Mouse (Mus musculus) heart, postnatal 0 days (tissue): ENCODE data around the gene Gxylt2. TPM values are rescaled to one million over a fixed set of nuclear protein-coding genes. Genes with fewer than 3 reads are reported as not detected.

ENCODE experiments used
- ATAC-seq: fragments of 200-750 bp; cut with Nextera tagmentation; 2 replicates; pipeline ENCODE4 v1.8.0; 2017; ENCODE audit warnings: low read depth, moderate number of reproducible peaks, moderate library complexity; ENCODE audit not compliant: insufficient read depth
- DNase-seq: peaks from one replicate; pipeline ENCODE4 v3.0.0-alpha.2; 2016; ENCODE audit warnings: low spot score
- H3K27ac ChIP-seq: fragments of 300-500 bp; sonication (generic); 2 replicates; pipeline ENCODE4 v1.5.1; 2014; ENCODE audit warnings: low read depth, mild to moderate bottlenecking
- H3K27me3 ChIP-seq: fragments of 300-500 bp; sonication (generic); 2 replicates; pipeline ENCODE4 v1.6.1; 2014; ENCODE audit warnings: low read length, mixed read lengths; ENCODE audit not compliant: control insufficient read depth, insufficient read depth
- H3K36me3 ChIP-seq: fragments of 300-500 bp; sonication (generic); replicated peaks from 2 replicates; pipeline ENCODE4 v1.6.1; 2014; ENCODE audit warnings: low read length, mixed read lengths; ENCODE audit not compliant: control insufficient read depth, insufficient read depth
- H3K4me1 ChIP-seq: fragments of 300-500 bp; sonication (generic); 2 replicates; pipeline ENCODE4 v1.6.1; 2014; ENCODE audit warnings: antibody characterized with exemption; ENCODE audit not compliant: control insufficient read depth, insufficient read depth
- H3K4me2 ChIP-seq: fragments of 300-500 bp; sonication (generic); 2 replicates; pipeline ENCODE4 v1.6.1; 2014; ENCODE audit warnings: low read depth, mild to moderate bottlenecking, low read length, moderate library complexity
- H3K4me3 ChIP-seq: fragments of 300-500 bp; sonication (generic); 2 replicates; pipeline ENCODE4 v1.5.1; 2014; ENCODE audit warnings: low read depth, low read length
- H3K9ac ChIP-seq: fragments of 300-500 bp; sonication (generic); replicated peaks from 2 replicates; pipeline ENCODE4 v1.6.1; 2014; ENCODE audit warnings: low read depth, low read length, mixed read lengths
- H3K9me3 ChIP-seq: fragments of 300-500 bp; sonication (generic); replicated peaks from 2 replicates; pipeline ENCODE4 v1.6.1; 2016; ENCODE audit warnings: low read length; ENCODE audit not compliant: control insufficient read depth
- CTCF ChIP-seq: IDR thresholded peaks from 2 replicates; pipeline ENCODE4 v1.5.1; 2016; ENCODE audit warnings: antibody characterized with exemption, control low read depth, low read depth
- EP300 ChIP-seq: IDR thresholded peaks from 2 replicates; pipeline ENCODE4 v1.6.1; 2016; ENCODE audit warnings: antibody characterized with exemption, low read depth
- WGBS: fragments of 180-500 bp; shearing (Covaris S2); extraction: QIAGEN DNeasy Blood & Tissue Kit; methylation state at CpG from one replicate; pipeline ENCODE4 v1.1.7; 2014; 5-methylcytosine and 5-hydroxymethylcytosine counted together
- polyA plus RNA-seq: library from polyadenylated mRNA; unstranded; fragments of >200 nt; fragmentation: Nextera tagmentation; extraction: Ambion mirVana; gene quantifications from 2 replicates; pipeline ENCODE4 v1.2.1, GENCODE M21; 2015
- total RNA-seq: library from RNA; depleted of rRNA; stranded (reverse); fragments of >200 nt; gene quantifications from 2 replicates; pipeline ENCODE4 v1.2.3, GENCODE M21; 2014; ENCODE audit warnings: low replicate concordance

The Gxylt2 gene
- total and polyA plus RNA-seq, 2 experiments from 2014 or later = 2.4 to 4.8 TPM

DNA sequence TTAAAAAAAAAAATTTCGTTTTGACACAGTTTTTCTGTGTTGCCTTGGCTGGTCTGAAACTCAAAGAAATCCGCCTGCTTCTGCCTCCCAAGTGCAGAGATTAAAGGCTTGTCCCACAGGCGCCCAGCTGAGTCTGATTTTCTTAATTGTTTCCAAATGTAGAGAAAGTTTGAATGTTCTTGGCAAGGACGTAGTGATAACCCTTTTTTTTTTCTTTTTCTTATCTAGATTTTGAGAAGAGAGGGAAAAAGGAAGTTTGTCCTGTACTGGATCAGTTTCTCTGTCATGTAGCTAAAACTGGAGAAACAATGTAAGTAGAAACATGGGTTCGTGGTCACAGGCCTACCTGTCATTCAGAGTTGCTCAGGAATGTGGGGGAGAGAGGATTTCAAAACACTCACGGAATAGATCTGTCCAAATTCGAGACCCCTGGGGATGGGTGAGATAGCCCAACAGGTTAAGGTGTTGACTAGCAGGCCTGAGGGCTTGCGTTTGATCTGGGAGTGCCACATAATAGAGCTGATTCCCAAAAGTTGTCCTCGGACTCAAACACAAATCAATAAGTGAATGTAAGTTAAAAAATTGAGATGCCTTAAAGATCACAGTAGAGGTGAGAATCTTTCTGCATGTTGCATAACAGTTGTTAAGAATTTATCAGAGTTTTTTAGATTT lies 130.1 kb downstream of the Gxylt2 start:
- whole genome bisulfite sequencing = 27% methylated on average over 9 of the region's 9 CpGs

GRCm38 (mm10) chr6:100845058-100845457 lies 140.5 kb downstream of the Gxylt2 start:
- 90% methylated on average over 4 of the region's 4 CpGs for WGBS
- H3K27ac ChIP-seq = no peak overlapping the region
- H3K9ac ChIP-seq = no peak overlapping the region
- no peaks in the 10 kb centered on the region for H3K27me3 ChIP-seq
- H3K36me3 ChIP-seq = peaks cover 33% of the 10 kb centered on the region
- no peaks in the 10 kb centered on the region for H3K9me3 ChIP-seq
- no peak overlapping the region for H3K4me3 ChIP-seq
- no peak for DNase-seq
- TF ChIP-seq EP300 = no peak
- no peak for TF ChIP-seq CTCF
- no peak overlapping the region for H3K4me2 ChIP-seq
- peaks cover 6% of the 10 kb centered on the region; the same call in 1 of the 2 replicates for H3K4me1 ChIP-seq
- ATAC-seq = no peak

More for the DNA sequence above, 130.1 kb downstream of the Gxylt2 start:
- Histone ChIP-seq H3K4me2 (peak overlapping the region; percentile 78), H3K9ac (peak overlapping the region; percentile 92), H3K27me3 (no peaks in the 10 kb centered on the region), H3K4me3 (peak overlapping the region; percentile 96), H3K36me3 (peaks cover 31% of the 10 kb centered on the region), H3K4me1 (peaks cover 10% of the 10 kb centered on the region), H3K27ac (no peak overlapping the region), H3K9me3 (no peaks in the 10 kb centered on the region)
- DNase-seq (no peak), ATAC-seq (no peak)
- no peak for TF ChIP-seq CTCF
- no peak for TF ChIP-seq EP300

DNA sequence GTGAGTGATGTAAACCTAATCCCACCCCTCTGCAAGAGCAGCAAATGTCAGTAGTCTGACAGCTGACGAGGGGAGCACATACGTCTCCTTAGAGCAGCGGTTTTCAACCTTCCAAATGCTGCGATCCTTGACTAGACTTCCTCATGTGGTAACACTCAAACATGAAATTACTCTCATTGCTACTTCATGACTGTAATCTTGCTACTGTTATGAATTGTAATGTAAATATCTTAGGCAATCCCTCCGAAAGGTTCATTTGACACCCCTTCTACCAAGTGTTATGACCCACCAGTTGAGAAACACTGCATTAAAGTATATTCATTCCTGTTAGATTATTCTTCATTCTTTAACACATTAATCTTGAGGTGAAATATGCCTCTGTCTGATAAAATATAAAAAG lies 142.7 kb downstream of the Gxylt2 start:
- H3K9ac ChIP-seq = no peak overlapping the region
- H3K4me1 ChIP-seq = peaks cover 6% of the 10 kb centered on the region; the same call in 1 of the 2 replicates
- WGBS = 82% methylated on average over 5 of the region's 5 CpGs
- ATAC-seq (no peak), DNase-seq (no peak)
- H3K4me3 ChIP-seq = no peak overlapping the region
- TF ChIP-seq CTCF (no peak), EP300 (no peak)
- peaks cover 12% of the 10 kb centered on the region for H3K36me3 ChIP-seq
- H3K9me3 ChIP-seq = no peaks in the 10 kb centered on the region
- no peak overlapping the region for H3K4me2 ChIP-seq
- no peaks in the 10 kb centered on the region for H3K27me3 ChIP-seq
- H3K27ac ChIP-seq = no peak overlapping the region

GRCm38 (mm10) chr6:100848682-100849375 lies 144.3 kb downstream of the Gxylt2 start:
- Histone ChIP-seq H3K36me3 (peaks cover 6% of the 10 kb centered on the region), H3K9ac (no peak overlapping the region), H3K27me3 (no peaks in the 10 kb centered on the region), H3K4me2 (no peak overlapping the region), H3K27ac (no peak overlapping the region), H3K4me3 (no peak overlapping the region), H3K4me1 (peaks cover 6% of the 10 kb centered on the region; the same call in 1 of the 2 replicates), H3K9me3 (no peaks in the 10 kb centered on the region)
- DNase-seq (no peak), ATAC-seq (no peak)
- TF ChIP-seq CTCF = no peak
- no peak for TF ChIP-seq EP300
- WGBS = 80% methylated on average over 9 of the region's 9 CpGs

GRCm38 (mm10) chr6:100850671-100851081 lies 146.1 kb downstream of the Gxylt2 start:
- Histone ChIP-seq H3K27me3 (no peaks in the 10 kb centered on the region), H3K27ac (no peak overlapping the region), H3K9ac (no peak overlapping the region), H3K4me2 (no peak overlapping the region), H3K9me3 (no peaks in the 10 kb centered on the region), H3K4me1 (peaks cover 6% of the 10 kb centered on the region; the same call in 1 of the 2 replicates), H3K36me3 (peaks cover 5% of the 10 kb centered on the region; the same call in 1 of the 2 replicates), H3K4me3 (no peak overlapping the region)
- DNase-seq (no peak), ATAC-seq (no peak)
- TF ChIP-seq EP300 (no peak), CTCF (no peak)
- WGBS = 86% methylated on average over 9 of the region's 9 CpGs
